Mouse (Mus musculus) hindlimb bud, embryonic 11.5 days (tissue): ENCODE measurements around the gene Gm33543.

Experiments used
- DNase-seq: peaks from one replicate; pipeline ENCODE4 v3.0.0-alpha.2; 2012; ENCODE audit warnings: low read depth, low spot score; ENCODE audit errors: extremely low spot score

Gm33543 gene

GRCm38 (mm10) chr10:95842789-95843637 is at the start of gene Gm33543:
Gene Gm33543 (minus strand): TSS chr10:95842930.
- no peak for DNase-seq

GRCm38 (mm10) chr10:95892132-95892531 is 49.4 kb upstream of the Gm33543 start:
- DNase-seq, result no peak

GRCm38 (mm10) chr10:95891214-95891960 is 48.7 kb upstream of the Gm33543 start:
- no peak for DNase-seq

- DNase-seq, result no peak
Measured at GRCm38 (mm10) chr10:95883761-95884517, 41.2 kb upstream of the Gm33543 start.

- DNase-seq, result no peak
Measured at GRCm38 (mm10) chr10:95882036-95882435, 39.3 kb upstream of the Gm33543 start.

- DNase-seq, result no peak
Measured at GRCm38 (mm10) chr10:95879983-95880934, 37.5 kb upstream of the Gm33543 start.

- no peak for DNase-seq
Measured at GRCm38 (mm10) chr10:95870782-95871181, 28.1 kb upstream of the Gm33543 start.

GRCm38 (mm10) chr10:95868348-95868747 is 25.6 kb upstream of the Gm33543 start:
- DNase-seq, result no peak

GRCm38 (mm10) chr10:95867596-95867995 is 24.9 kb upstream of the Gm33543 start:
- DNase-seq, result no peak

GRCm38 (mm10) chr10:95864349-95865124 is 21.8 kb upstream of the Gm33543 start:
- no peak for DNase-seq

GRCm38 (mm10) chr10:95862664-95863063 is 19.9 kb upstream of the Gm33543 start:
- no peak for DNase-seq

- peak; percentile 44 for DNase-seq
Measured at GRCm38 (mm10) chr10:95858164-95858563, 15.4 kb upstream of the Gm33543 start.

GRCm38 (mm10) chr10:95855411-95855810 is 12.7 kb upstream of the Gm33543 start:
- no peak for DNase-seq

GRCm38 (mm10) chr10:95850504-95850903 is 7.8 kb upstream of the Gm33543 start:
- no peak for DNase-seq

GRCm38 (mm10) chr10:95846739-95847138 is 4.0 kb upstream of the Gm33543 start:
- no peak for DNase-seq

- no peak for DNase-seq
Measured at GRCm38 (mm10) chr10:95846281-95846680, 3.6 kb upstream of the Gm33543 start.

GRCm38 (mm10) chr10:95843878-95844277 is 1.1 kb upstream of the Gm33543 start:
- DNase-seq, result no peak

- no peak for DNase-seq
Measured at GRCm38 (mm10) chr10:95841241-95841640, 1.5 kb downstream of the Gm33543 start.

- DNase-seq, result no peak
Measured at GRCm38 (mm10) chr10:95839803-95840202, 2.9 kb downstream of the Gm33543 start.
